In genomic region chr5:147963820-147964580, GRCm38 (mm10) we compare ENCODE assay signal across 18 mouse cellular contexts. TPM values are rescaled to one million over a fixed set of nuclear protein-coding genes. Genes with fewer than 3 reads are reported as not detected.
A peak's percentile ranks its signal among the peaks of the same experiment; 100 is the strongest.
DNase-seq lines count a peak whose midpoint lies in the region; ATAC-seq and TF ChIP-seq lines count a peak whose summit lies in the region.
"Had no signal": no experiment of that assay in that cellular context is flagged by ENCODE, and none has a peak within 500 bp of the region (broad histone marks: within the 10 kb centered on the region; RNA-seq: fewer than 3 reads in every experiment).

No protein-coding gene starts in this region.

- TF ChIP-seq EP300 in lung, postnatal 0 days (IDR thresholded peaks at IDR 0.05), result peak; percentile 50; the same call in 1 of the 2 replicates

- 38% methylated on average over 13 of the region's 13 CpGs for WGBS in lung, postnatal 0 days
- 48% methylated on average over 13 of the region's 13 CpGs for WGBS in stomach, embryonic 16.5 days
- 80% methylated on average over 13 of the region's 13 CpGs for WGBS in forebrain, embryonic 12.5 days
- 77% methylated on average over 13 of the region's 13 CpGs for WGBS in hindbrain, postnatal 0 days

- no peaks in the 10 kb centered on the region for H3K36me3 ChIP-seq in lung, postnatal 0 days (ENCODE audit: insufficient read depth, low read length)
- no peaks in the 10 kb centered on the region for H3K36me3 ChIP-seq in stomach, embryonic 16.5 days (ENCODE audit: control insufficient read depth, insufficient read depth, low read length)
- H3K36me3 ChIP-seq in forebrain, embryonic 12.5 days (replicated peaks), result no peaks in the 10 kb centered on the region
- H3K36me3 ChIP-seq in hindbrain, postnatal 0 days (ENCODE audit: insufficient read depth, low read length), result no peaks in the 10 kb centered on the region
- H3K36me3 ChIP-seq: embryonic facial prominence, embryonic 12.5 days; hindbrain, embryonic 13.5 days; limb, embryonic 12.5 days; midbrain, embryonic 12.5 days had no signal

- peak overlapping the region; percentile 47 for H3K4me2 ChIP-seq in lung, postnatal 0 days (replicated peaks; ENCODE audit: low read depth, low read length)
- peak overlapping the region; percentile 29 for H3K4me2 ChIP-seq in stomach, embryonic 16.5 days (ENCODE audit: low read depth, low read length)
- no peak overlapping the region for H3K4me2 ChIP-seq in forebrain, embryonic 12.5 days
- H3K4me2 ChIP-seq in hindbrain, postnatal 0 days (ENCODE audit: low read depth, low read length), result no peak overlapping the region
- H3K4me2 ChIP-seq: embryonic facial prominence, embryonic 12.5 days; hindbrain, embryonic 13.5 days; limb, embryonic 12.5 days; midbrain, embryonic 12.5 days had no signal

- H3K4me3 ChIP-seq in layer of hippocampus, adult 2 months, result peak overlapping the region; percentile 37
- H3K4me3 ChIP-seq in lung, postnatal 0 days (ENCODE audit: low read depth, low read length), result no peak overlapping the region
- peak overlapping the region; percentile 18; the same call in 1 of the 2 replicates for H3K4me3 ChIP-seq in stomach, embryonic 16.5 days (replicated peaks; ENCODE audit: low read length)
- no peak overlapping the region for H3K4me3 ChIP-seq in forebrain, embryonic 12.5 days (replicated peaks)
- H3K4me3 ChIP-seq in hindbrain, postnatal 0 days (ENCODE audit: low read length), result no peak overlapping the region
- H3K4me3 ChIP-seq: embryonic facial prominence, embryonic 12.5 days; hindbrain, embryonic 13.5 days; left cerebral cortex, adult 2 months; limb, embryonic 12.5 days; midbrain, embryonic 12.5 days; myocyte had no signal

- no peaks in the 10 kb centered on the region for H3K9me3 ChIP-seq in lung, postnatal 0 days (ENCODE audit: low read length)
- no peaks in the 10 kb centered on the region for H3K9me3 ChIP-seq in stomach, embryonic 16.5 days (replicated peaks; ENCODE audit: control insufficient read depth, low read length)
- H3K9me3 ChIP-seq in forebrain, embryonic 12.5 days, result no peaks in the 10 kb centered on the region
- no peaks in the 10 kb centered on the region for H3K9me3 ChIP-seq in hindbrain, postnatal 0 days (ENCODE audit: low read length)
- H3K9me3 ChIP-seq: embryonic facial prominence, embryonic 12.5 days; hindbrain, embryonic 13.5 days; limb, embryonic 12.5 days; midbrain, embryonic 12.5 days had no signal

- no peaks in the 10 kb centered on the region for H3K4me1 ChIP-seq in lung, postnatal 0 days (ENCODE audit: insufficient read depth, low read depth, low read length)
- H3K4me1 ChIP-seq in stomach, embryonic 16.5 days (ENCODE audit: control insufficient read depth, insufficient read depth, low read length), result no peaks in the 10 kb centered on the region
- H3K4me1 ChIP-seq in forebrain, embryonic 12.5 days, result no peaks in the 10 kb centered on the region
- no peaks in the 10 kb centered on the region for H3K4me1 ChIP-seq in hindbrain, postnatal 0 days (ENCODE audit: insufficient read depth, low read length)
- H3K4me1 ChIP-seq: embryonic facial prominence, embryonic 12.5 days; limb, embryonic 12.5 days; midbrain, embryonic 12.5 days had no signal

- no peak overlapping the region for H3K27ac ChIP-seq in layer of hippocampus, adult 2 months
- H3K27ac ChIP-seq in lung, postnatal 0 days (ENCODE audit: low read length), result peak overlapping the region; percentile 20; the same call in 1 of the 2 replicates
- H3K27ac ChIP-seq in stomach, embryonic 16.5 days (ENCODE audit: low read length), result peak overlapping the region; percentile 45; the same call in 1 of the 2 replicates
- no peak overlapping the region for H3K27ac ChIP-seq in forebrain, embryonic 12.5 days
- no peak overlapping the region for H3K27ac ChIP-seq in hindbrain, postnatal 0 days
- H3K27ac ChIP-seq: embryonic facial prominence, embryonic 12.5 days; hindbrain, embryonic 13.5 days; left cerebral cortex, adult 2 months; limb, embryonic 12.5 days; midbrain, embryonic 12.5 days had no signal

- no peaks in the 10 kb centered on the region for H3K27me3 ChIP-seq in lung, postnatal 0 days (replicated peaks; ENCODE audit: insufficient read depth, low read length)
- no peaks in the 10 kb centered on the region for H3K27me3 ChIP-seq in stomach, embryonic 16.5 days (ENCODE audit: control insufficient read depth, insufficient read depth, low read length)
- H3K27me3 ChIP-seq in forebrain, embryonic 12.5 days, result no peaks in the 10 kb centered on the region
- no peaks in the 10 kb centered on the region for H3K27me3 ChIP-seq in hindbrain, postnatal 0 days (ENCODE audit: insufficient read depth, low read length)
- H3K27me3 ChIP-seq: embryonic facial prominence, embryonic 12.5 days; hindbrain, embryonic 13.5 days; midbrain, embryonic 12.5 days had no signal

- peak; percentile 85 for ATAC-seq in granulocyte monocyte progenitor cell, adult 5-6 weeks (replicated peaks; ENCODE audit: poor library complexity, severe bottlenecking)
- peak; percentile 90 for ATAC-seq in lung, postnatal 0 days
- ATAC-seq in stomach, embryonic 16.5 days (ENCODE audit: insufficient read depth, low FRiP score), result peak; percentile 83; the same call in 1 of the 2 replicates
- no peak for ATAC-seq in forebrain, embryonic 12.5 days (ENCODE audit: low FRiP score)
- ATAC-seq in hindbrain, postnatal 0 days, result no peak

- DNase-seq in layer of hippocampus, adult 2 months (ENCODE audit: low spot score in 2 of 2), result no peak
- no peak for DNase-seq in layer of hippocampus, adult 11-12 months (ENCODE audit: low spot score)
- peak; percentile 60 for DNase-seq in lung, postnatal 0 days (ENCODE audit: low spot score)
- no peak for DNase-seq in hindbrain, postnatal 0 days (ENCODE audit: low spot score)
- no peak for DNase-seq in right cerebral cortex, postnatal 4 days
- DNase-seq: adrenal gland, postnatal 14 days; cerebellum, postnatal 36 days; heart, postnatal 10 days; thymus, adult 18-20 months had no signal

- no peak for TF ChIP-seq CTCF in layer of hippocampus, adult 2 months (conservative IDR thresholded peaks at IDR 0.05)
- TF ChIP-seq CTCF in lung, postnatal 0 days (IDR thresholded peaks at IDR 0.05), result no peak
- TF ChIP-seq CTCF in hindbrain, postnatal 0 days (IDR thresholded peaks at IDR 0.05; ENCODE audit: low read depth), result no peak

- H3K9ac ChIP-seq in lung, postnatal 0 days (replicated peaks; ENCODE audit: low read depth), result no peak overlapping the region
- H3K9ac ChIP-seq in stomach, embryonic 16.5 days (ENCODE audit: low read length), result no peak overlapping the region
- no peak overlapping the region for H3K9ac ChIP-seq in forebrain, embryonic 12.5 days
- H3K9ac ChIP-seq in hindbrain, postnatal 0 days (replicated peaks; ENCODE audit: low read length), result no peak overlapping the region
- H3K9ac ChIP-seq: embryonic facial prominence, embryonic 12.5 days; hindbrain, embryonic 13.5 days; limb, embryonic 12.5 days; midbrain, embryonic 12.5 days had no signal

RNA-seq across cellular contexts. Expression of gene Mtus2, which starts 6.9 kb away (rescaled TPM):
- 10 to 100 TPM; 32.5 to 36.0 TPM for total RNA-seq in layer of hippocampus, adult 2 months (2021)
- 1.2 and 2.2 TPM in 2 replicates for total RNA-seq in granulocyte monocyte progenitor cell, adult 5-6 weeks (2014; fragmentation: Nextera tagmentation)
- total RNA-seq in granulocyte monocyte progenitor cell, adult 5-6 weeks (2017), result 0.82 and 1.1 TPM in 2 replicates
- 5.5 TPM in 2 replicates for polyA plus RNA-seq in lung, postnatal 0 days (2015; fragmentation: Nextera tagmentation; extraction: Ambion mirVana)
- polyA plus RNA-seq in stomach, embryonic 16.5 days (2015; fragmentation: Nextera tagmentation; extraction: Ambion mirVana), result 11.4 and 12.4 TPM in 2 replicates
- 11.4 and 14.4 TPM in 2 replicates for polyA plus RNA-seq in forebrain, embryonic 12.5 days (2016; fragmentation: Nextera tagmentation; extraction: Ambion mirVana)
- total RNA-seq in hindbrain, postnatal 0 days (2014; rRNA removed), result 40.4 and 50.2 TPM in 2 replicates
- polyA plus RNA-seq in hindbrain, postnatal 0 days (2015; fragmentation: Nextera tagmentation; extraction: Ambion mirVana), result 31.3 and 33.6 TPM in 2 replicates

Comparison
In these comparisons a context has a peak if more than half of its experiments do, and no peak if none do; other contexts are left out.
1. H3K27ac ChIP-seq: peak in lung, postnatal 0 days (single experiment) and stomach, embryonic 16.5 days (single experiment); none in layer of hippocampus, adult 2 months (single experiment), forebrain, embryonic 12.5 days (single experiment) and hindbrain, postnatal 0 days (single experiment).
2. H3K4me3 ChIP-seq: peak in layer of hippocampus, adult 2 months (single experiment) and stomach, embryonic 16.5 days (single experiment); none in lung, postnatal 0 days (single experiment), forebrain, embryonic 12.5 days (single experiment) and hindbrain, postnatal 0 days (single experiment).
3. ATAC-seq: peak in granulocyte monocyte progenitor cell, adult 5-6 weeks (single experiment), lung, postnatal 0 days (single experiment) and stomach, embryonic 16.5 days (single experiment); none in forebrain, embryonic 12.5 days (single experiment) and hindbrain, postnatal 0 days (single experiment).
4. H3K4me2 ChIP-seq: peak in lung, postnatal 0 days (single experiment) and stomach, embryonic 16.5 days (single experiment); none in forebrain, embryonic 12.5 days (single experiment) and hindbrain, postnatal 0 days (single experiment).